Mouse (Mus musculus) embryo, embryonic 10 days (tissue): ENCODE results near the gene Itga7.
A peak's percentile ranks its signal among the peaks of the same experiment; 100 is the strongest.

ENCODE experiments used
- DNase-seq: peaks from one replicate; pipeline ENCODE4 v3.0.0-alpha.2; 2015; ENCODE audit warnings: low spot score

Itga7 gene

GRCm38 (mm10) chr10:128911430-128911829 is 22.2 kb upstream of the Itga7 start:
- DNase-seq = no peak

GRCm38 (mm10) chr10:128912268-128912667 is 21.4 kb upstream of the Itga7 start:
- no peak for DNase-seq

GRCm38 (mm10) chr10:128912791-128913190 is 20.8 kb upstream of the Itga7 start:
- DNase-seq = no peak

DNA sequence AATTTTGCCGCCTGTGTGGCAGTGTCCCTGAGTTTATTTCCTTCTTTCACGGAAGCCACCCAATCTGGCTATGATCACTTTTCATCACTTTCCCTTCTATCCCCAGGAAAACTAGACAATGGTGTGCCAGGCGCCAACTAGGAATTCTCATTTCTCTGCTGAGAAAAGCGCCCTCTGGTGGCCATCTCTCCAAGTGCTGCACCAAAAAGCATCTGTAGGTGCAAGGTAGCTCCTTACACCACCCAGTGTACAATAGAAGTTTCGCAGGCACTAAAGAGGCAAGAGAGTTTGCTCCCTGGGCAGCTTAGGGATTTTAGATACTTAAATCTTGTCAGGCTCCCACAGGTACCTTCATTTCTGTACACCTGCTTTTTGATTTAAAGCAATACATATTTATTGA is 20.4 kb upstream of the Itga7 start:
- DNase-seq = peak; percentile 90

GRCm38 (mm10) chr10:128913696-128914095 is 19.9 kb upstream of the Itga7 start:
- DNase-seq = no peak

DNA sequence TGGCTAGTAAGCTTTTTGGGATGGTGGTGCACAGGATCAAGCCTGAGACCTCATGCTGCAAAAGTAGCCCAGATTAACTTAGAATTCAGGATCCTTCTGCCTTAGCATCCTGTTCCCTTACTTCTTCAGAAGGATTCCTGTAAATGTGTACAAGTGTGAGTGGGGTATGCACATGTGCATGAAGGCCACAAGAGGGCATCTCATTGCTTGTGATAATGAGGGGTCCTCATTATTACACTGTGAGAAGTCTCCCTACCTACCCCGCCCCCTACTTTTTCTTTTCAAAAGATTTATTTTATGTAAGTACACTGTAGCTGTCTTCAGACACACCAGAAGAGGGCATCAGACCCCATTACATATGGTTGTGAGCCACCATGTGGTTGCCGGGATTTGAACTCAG is 18.1 kb upstream of the Itga7 start:
- DNase-seq = no peak

DNA sequence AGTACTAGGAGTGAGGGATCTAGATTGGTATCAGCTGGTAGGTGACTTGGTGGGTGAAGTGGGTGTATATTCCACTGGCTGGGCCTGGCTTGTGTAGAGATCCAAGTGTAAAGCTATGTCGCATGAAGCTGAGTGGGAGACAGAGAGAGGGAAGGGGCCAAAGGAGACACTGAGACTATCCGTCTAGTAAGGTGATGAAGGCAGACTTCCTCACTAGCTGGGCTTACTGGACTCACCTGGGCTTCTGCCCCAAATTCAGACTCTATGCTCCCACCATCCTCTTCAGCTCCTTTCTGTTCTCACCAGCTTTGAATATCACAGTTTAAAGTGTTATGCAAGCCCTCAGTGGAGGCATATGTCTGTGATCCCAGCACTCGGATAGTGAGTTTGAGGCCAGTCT is 17.0 kb upstream of the Itga7 start:
- DNase-seq = no peak

- no peak for DNase-seq
Observed at GRCm38 (mm10) chr10:128917400-128917799, 16.2 kb upstream of the Itga7 start.

DNA sequence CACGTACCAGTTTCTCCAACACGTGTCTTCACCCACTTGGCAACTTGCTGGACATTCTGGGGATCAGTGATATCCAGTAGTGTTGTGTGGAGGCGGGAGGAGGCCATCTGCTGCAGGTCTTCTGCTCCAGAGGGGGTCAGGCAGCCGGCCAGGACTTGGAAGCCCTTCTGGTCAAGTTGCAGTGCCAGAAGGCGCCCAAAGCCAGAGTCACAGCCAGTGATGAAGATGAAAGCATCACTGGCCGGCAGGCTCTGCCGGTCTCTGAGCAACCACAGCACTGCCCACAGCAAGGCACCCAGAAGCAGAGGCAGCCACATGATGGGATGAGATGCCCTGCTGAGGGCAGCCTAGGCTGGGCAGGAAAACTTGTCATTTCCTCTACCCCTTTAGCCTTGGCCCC is 15.4 kb upstream of the Itga7 start:
- no peak for DNase-seq

- DNase-seq = peak; percentile 27
Observed at GRCm38 (mm10) chr10:128919203-128919631, 14.4 kb upstream of the Itga7 start.

GRCm38 (mm10) chr10:128919966-128920365 is 13.7 kb upstream of the Itga7 start:
- no peak for DNase-seq

GRCm38 (mm10) chr10:128920736-128921161 is 12.9 kb upstream of the Itga7 start:
- DNase-seq = no peak

DNA sequence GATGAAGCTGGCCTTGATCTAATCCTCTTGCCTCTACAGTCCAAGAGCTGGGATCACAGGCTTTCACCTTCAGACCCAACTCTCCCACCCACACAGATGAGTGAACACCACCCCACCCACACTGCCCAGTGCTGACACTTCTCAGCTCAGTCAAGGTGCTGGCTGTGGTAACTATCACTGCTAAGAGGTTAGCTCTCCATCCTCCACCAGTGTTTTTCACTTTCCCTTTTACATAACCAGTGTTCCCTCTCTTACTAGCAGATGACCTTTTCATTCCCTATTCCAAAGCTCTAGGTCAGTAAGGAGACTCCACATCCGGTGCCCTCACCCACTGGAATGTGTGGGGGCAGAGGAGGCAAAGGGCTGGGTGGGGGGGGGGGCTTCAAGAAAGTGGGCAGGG is 12.4 kb upstream of the Itga7 start:
- DNase-seq = no peak

DNA sequence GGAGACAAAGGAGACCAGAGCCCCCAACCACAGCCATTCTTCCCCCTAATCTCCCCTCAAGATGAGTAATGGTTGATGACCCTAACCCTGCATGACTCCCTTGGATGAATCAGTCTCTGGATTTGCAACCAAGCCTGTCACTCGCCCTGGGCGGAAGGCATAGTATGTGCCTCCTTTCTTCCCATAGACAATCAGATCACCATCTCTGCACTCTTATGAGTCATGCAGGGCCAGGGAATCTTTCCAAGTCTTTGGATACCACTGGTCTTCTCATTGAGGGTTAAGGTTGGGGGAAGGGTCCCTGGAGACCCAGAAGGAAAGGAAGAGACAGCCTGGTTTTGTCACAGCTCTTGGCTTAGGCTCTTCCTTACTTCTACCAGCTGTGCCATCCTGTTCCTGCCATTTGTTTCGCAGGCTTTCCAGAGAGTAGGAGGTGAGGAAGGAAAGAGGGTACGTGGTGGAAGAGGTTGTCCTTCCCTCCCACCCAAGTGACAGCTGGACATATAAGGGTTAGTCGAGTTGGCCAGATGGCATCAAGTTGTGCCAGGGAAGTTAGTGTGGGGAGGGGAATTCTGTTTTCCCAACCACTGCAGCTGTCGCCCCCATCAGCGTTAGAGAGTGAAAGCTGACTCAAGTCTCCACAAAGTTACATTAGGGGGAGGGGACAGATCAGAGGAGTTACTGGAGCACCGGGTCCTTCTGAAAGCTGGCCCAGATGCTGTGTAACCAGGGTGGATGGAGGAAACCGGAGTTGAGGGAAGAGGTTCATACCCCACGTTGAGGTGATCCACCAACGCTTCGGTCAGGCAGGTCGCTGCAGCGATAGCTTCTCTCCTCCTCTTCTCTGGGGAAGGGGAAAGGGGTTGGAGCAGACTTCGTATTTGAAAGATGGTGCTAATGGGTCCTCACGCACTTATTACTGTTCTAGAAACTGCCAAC is 11.5 kb upstream of the Itga7 start:
- DNase-seq = no peak

DNA sequence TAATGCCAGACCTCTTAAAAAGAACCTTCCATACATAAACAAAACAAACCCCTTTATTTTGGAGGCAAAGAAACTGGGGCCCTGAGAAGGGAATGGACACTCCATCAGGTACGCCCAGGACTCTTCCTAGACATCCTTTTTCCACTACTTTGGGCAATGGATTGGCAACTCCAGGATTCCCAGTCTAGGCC is 10.9 kb upstream of the Itga7 start, which contains the start of gene Rdh5:
Gene Rdh5 (minus strand): TSS at position 67 of the 191 bp plus-strand sequence.
- DNase-seq = no peak

DNA sequence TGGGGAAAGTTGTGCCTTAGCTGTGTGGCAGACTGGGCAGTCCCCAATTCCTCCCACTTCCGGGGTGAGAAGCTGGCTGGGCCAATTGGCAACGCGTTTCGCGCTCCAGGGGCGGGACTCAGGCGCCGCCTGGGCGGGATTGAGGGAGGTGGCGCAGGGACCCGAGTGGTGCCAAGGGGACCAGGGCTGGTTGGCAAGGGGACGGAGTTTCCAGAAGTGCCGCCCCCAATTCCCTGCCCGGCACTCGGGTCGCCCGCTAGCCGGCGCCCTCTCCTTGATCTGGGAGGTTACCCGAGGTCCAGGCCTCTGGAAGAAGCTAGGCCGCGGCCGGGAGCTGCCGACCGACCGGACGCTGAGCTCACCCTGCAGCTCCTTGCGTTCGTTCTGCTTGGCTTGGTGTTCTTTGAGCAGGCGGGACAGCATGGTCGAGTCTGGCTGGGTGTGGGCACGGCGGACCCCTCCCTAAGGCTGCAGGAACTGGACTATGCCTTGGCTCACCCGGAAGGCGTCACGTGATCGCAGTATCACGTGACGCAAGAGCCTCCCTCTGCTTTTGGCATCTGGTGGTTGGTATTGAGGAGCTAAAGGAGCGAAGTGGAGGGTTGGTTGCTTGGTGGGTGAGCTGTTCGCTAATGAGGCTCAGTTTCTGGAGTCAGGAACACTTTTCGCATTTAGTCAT is 10.5 kb upstream of the Itga7 start:
- peak; percentile 85 for DNase-seq

DNA sequence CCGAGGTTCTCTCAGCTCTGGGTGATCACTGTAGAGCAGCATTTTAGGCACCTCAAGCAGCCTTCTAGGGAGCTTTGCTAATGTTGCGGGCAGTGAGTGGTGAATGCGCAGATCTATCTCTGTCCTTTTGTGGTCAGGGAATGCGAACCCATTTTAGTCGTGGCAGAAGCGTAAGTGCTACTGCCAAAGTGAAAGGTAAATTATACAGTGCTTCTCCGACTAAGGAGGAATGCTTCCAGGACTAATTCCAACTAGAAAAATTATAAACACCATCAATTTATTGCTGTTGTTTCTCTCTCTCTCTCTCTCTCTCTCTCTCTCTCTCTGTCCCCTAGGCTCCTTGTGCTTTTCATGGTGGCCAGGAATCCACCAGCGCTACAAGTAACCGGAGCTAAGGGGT is 9.7 kb upstream of the Itga7 start, which contains the start of gene Bloc1s1:
Gene Bloc1s1 (minus strand): TSS at position 101 of the 400 bp plus-strand sequence.
- no peak for DNase-seq

DNA sequence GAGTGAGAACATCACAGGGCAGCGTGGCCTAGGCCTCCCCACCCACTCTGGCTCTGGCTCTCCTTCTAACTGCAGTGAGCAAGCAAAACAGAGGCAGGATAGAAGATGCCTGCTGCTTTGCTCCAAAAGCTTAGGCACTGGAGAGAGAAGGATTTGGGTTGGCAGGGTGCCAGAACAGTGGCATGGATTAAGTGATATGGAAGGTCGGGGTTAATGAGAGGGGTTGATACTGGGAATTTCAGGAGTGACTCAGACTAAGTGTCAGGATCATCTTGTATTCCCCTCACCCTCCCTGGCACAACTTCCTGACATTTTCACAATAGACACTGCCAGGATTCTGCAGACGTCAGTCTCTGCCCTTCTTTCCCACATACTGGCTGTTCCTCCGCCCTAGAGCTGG is 5.3 kb upstream of the Itga7 start:
- DNase-seq = no peak

DNA sequence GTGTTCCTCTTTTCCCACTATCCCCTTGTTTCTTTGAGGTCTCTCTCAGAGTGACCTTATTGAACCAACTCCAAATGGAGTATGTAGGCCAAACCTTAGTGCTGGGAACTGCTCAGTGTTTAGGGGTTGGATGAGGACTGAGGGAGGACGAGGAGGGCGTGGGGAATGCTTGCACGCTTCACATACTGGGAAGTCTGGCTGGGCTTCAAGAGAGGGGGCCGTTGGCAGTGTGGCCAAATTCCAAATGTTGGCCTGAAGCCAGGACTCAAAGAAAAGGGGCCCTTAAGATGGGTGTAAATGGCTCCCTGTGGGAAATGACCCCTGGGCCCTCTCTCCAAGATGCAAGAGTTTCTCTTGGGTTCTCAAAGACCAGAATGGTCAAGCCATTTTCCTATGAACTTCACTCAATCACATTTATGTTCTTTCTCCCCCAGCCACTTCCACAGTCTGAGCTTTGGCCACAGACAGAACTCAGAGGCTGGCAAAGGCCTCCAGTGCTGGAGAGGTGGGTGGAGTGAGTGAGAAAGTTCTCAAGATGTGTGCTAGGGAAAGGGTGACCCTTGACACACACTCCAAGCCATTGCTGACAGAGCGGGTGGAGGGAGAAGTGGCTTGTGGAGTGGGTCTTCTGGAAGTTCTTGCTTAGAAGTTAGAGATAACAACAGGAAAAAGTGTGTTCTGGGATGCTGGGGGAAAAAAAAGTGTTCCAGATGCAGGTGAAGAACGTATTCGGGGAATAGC is 3.8 kb upstream of the Itga7 start:
- no peak for DNase-seq

- no peak for DNase-seq
Observed at GRCm38 (mm10) chr10:128931441-128931840, 2.2 kb upstream of the Itga7 start.

GRCm38 (mm10) chr10:128933976-128934721 is 531 bp downstream of the Itga7 start:
- no peak for DNase-seq
